Mouse (Mus musculus): ENCODE data around the gene Il1r1.

Gene Il1r1

GRCm38 (mm10) chr1:40224539-40225284 is at the start of gene Il1r1:
TSS of gene Il1r1 (plus strand) at chr1:40225080.
- DNase-seq (ENCODE audit: low read depth, low spot score), result no peak

DNA sequence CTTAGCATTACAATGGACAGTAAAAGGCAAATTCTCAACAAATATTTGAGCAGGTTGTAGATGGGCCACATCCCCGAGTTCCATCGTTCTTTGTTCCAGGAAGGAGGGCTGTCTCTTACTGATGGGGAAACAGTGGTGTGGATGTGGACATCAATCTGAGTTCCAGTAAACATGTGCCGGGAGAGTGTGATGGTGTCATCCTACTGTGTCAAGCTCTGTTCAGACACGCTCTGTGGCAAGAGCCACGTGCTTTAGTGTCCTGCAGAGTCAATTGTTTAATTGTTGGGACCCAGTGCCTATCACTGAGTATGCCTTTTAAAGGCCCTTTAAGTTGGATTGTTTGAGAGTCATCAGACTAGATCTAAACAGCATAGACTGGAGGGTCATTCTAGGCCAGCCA is 49.8 kb upstream of the Il1r1 start:
- no peak for DNase-seq (ENCODE audit: low read depth, low spot score)

- no peak for DNase-seq (ENCODE audit: low read depth, low spot score)
Measured at GRCm38 (mm10) chr1:40175797-40176196, 49.1 kb upstream of the Il1r1 start.

GRCm38 (mm10) chr1:40179031-40179430 is 45.8 kb upstream of the Il1r1 start:
- DNase-seq (ENCODE audit: low read depth, low spot score), result no peak

DNA sequence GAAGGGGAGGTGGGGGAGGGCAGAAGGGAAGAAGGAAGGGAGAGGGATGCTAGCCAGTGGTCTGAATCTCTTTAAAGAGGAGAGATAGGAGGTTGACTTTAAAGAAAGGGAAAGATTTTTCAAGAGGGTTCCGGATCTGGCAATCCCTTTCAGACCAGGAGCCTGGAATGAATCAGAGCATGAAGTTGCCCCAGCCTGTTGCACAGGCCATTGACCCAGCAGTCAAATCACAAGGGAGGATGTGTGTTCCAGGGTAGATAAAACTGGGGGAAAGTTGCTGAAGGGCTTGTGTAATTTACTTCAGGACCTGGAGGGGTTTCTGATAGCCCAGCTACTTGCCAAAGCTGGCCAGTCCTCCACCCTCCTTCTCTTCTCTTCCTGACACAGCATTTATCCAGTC is 45.4 kb upstream of the Il1r1 start:
- DNase-seq (ENCODE audit: low read depth, low spot score), result no peak

GRCm38 (mm10) chr1:40180861-40181260 is 44.0 kb upstream of the Il1r1 start:
- DNase-seq (ENCODE audit: low read depth, low spot score), result no peak

DNA sequence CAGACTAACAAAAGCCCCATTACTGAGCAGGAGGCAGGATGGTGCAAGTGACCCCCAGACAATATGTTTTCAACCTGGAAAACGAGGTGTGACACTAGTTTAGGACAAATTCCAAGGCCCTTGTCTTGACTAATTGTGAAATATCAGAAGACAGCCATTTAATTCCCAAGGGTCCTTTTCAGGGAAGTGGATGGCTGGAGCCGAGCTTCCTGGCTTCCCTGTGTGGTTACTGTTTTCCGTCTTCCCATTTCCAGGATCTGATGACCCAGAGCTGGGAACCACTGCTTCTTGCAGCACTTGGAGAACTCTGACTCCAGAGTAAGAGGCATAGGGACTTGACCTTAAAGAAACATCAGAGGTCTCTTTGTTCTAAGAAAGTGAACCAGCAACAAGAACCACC is 43.2 kb upstream of the Il1r1 start:
- no peak for DNase-seq (ENCODE audit: low read depth, low spot score)

DNA sequence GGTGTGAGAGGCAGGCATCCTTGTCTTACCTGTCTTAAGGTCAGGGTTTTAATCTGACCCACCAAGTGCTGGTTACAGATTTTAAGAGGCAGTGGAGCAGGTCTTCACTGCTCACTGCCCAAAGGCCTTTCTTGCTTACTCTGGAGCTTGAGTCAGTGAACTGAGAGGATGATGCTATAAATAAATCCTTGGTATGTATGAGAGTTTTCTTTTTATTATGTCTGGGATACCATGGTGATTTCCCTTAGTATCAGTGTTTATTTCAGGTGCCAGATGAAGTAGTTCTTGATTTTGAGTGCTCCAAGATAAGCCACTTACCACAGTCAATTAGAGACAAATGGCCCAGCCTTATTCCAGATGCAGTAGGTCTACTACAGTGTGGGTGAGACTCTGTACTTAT is 41.5 kb upstream of the Il1r1 start:
- DNase-seq (ENCODE audit: low read depth, low spot score), result no peak

GRCm38 (mm10) chr1:40187961-40188360 is 36.9 kb upstream of the Il1r1 start:
- no peak for DNase-seq (ENCODE audit: low read depth, low spot score)

GRCm38 (mm10) chr1:40190025-40190424 is 34.9 kb upstream of the Il1r1 start:
- no peak for DNase-seq (ENCODE audit: low read depth, low spot score)

GRCm38 (mm10) chr1:40190837-40191236 is 34.0 kb upstream of the Il1r1 start:
- no peak for DNase-seq (ENCODE audit: low read depth, low spot score)

DNA sequence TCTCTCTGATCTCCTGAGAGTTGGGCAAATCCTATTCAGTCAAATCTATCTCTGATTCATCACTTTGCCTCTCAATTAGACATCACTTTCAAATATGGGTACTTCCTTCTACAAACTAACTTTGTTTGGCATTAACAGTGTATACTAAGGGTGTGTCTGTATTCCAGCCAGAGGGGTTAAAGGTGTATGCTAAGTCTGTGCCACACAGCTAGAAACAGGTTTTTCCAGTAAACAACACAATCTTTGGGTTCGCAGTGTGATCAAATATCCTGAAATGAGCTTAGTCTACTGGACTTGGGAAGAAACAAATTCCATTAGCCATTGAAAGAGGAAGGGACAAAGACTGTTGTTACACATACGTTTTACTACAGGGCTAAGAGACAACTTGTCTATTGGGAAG is 30.6 kb upstream of the Il1r1 start:
- DNase-seq (ENCODE audit: low read depth, low spot score), result no peak

GRCm38 (mm10) chr1:40213337-40214159 is 11.3 kb upstream of the Il1r1 start:
- no peak for DNase-seq (ENCODE audit: low read depth, low spot score)

DNA sequence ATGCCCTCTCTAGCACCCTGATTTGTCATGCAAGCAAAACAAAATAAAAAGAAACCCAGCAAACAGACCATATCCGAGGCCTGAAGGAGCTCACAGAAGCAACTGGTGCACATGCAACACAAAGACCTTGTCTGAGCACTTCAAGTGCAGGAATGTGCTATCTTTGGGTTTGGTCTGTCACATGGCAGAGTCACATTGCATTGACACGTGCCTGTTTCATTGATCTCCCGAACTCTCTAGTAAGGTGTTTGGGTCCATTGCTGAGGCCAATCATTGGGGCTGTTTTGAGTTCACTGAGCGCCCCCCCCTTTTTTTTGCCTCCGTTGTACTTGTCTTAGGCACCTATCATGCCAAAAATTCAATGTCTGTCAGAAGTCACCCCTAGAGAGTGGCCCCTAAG is 7.4 kb upstream of the Il1r1 start:
- no peak for DNase-seq (ENCODE audit: low read depth, low spot score)

- DNase-seq (ENCODE audit: low read depth, low spot score), result no peak
Measured at GRCm38 (mm10) chr1:40218603-40219002, 6.3 kb upstream of the Il1r1 start.

- no peak for DNase-seq (ENCODE audit: low read depth, low spot score)
Measured at GRCm38 (mm10) chr1:40220549-40220948, 4.3 kb upstream of the Il1r1 start.

- no peak for DNase-seq (ENCODE audit: low read depth, low spot score)
Measured at GRCm38 (mm10) chr1:40221864-40222263, 3.0 kb upstream of the Il1r1 start.

DNA sequence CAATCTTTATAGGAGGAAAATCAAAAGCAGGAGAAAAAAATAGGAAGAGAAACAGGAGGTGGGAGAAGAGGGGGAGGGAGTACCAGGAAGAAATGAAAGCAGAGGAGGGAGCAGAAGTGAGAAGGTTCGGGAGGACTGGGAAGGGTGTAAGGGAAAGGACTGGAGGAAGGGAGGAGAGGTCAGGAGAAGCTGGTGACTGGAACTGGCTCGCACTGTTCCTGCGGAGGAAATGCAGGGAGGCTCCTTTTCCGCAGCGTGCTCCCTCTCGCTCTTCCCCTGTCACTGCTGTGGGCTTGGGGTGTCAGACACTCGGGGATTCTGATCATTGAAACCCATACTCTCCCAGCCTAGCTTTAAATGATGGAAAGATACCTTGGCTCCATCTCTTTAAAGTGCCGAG is 2.2 kb upstream of the Il1r1 start:
- no peak for DNase-seq (ENCODE audit: low read depth, low spot score)

GRCm38 (mm10) chr1:40223591-40223990 is 1.3 kb upstream of the Il1r1 start:
- DNase-seq (ENCODE audit: low read depth, low spot score), result no peak

DNA sequence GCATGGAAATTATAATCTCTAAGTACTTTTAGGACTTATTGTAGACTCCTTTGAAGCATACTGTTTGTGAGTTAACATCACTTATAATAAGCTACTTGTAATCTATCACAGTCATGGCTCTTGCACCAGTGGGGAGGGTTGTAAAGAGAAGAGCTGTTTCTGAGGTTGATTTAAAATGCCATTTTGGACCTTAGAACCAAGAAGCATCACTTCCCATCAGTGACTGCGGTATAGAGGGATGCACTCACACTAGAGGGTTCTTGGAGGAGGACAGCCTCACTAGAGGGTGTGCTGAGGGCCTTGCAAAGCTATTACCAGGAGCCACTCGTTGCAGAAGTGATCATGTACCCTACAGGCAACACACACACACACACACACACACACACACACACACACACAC is 700 bp downstream of the Il1r1 start:
- DNase-seq (ENCODE audit: low read depth, low spot score), result no peak

DNA sequence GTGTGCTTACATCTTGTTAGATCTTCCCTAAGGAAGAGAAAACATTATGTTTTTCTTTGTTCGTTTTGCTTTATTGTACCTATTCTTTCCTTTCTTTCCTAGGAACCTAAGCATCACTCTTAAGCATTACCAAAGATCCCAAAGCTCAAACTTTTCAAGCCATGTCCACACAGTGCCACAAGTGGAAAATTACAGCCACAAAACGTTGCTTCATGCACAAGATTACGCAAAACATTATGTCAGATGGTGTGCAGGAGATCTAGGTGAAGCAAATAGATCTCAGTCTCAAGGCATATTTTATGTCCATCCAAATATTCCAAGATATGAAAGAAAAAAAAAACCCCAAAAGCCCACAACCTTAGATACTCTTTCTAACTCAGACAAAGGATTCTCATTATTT is 4.2 kb downstream of the Il1r1 start:
- DNase-seq (ENCODE audit: low read depth, low spot score), result no peak

- no peak for DNase-seq (ENCODE audit: low read depth, low spot score)
Measured at GRCm38 (mm10) chr1:40229771-40230280, 4.9 kb downstream of the Il1r1 start.

DNA sequence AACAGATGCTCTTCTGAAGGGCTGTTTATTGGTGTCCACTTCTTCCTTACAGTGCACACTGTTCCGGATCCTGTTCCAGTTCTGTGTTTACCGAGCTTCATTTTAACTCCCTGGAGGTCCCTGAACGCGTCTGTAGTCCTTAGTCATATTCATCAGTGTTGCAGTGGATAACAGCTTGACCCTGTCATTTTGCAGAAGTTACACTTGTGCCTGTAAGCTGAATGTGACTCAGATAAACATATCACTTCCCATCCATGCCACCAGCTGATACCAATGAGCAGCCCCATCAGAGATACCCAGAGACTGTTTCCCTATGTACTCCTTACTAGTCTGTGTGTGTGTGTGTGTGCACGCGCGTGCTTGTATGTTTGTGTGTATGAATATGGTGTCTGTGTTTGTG is 5.5 kb downstream of the Il1r1 start:
- peak; percentile 27 for DNase-seq (ENCODE audit: low read depth, low spot score)
